Mouse (Mus musculus): ENCODE data around the gene Mta1. TPM values are rescaled to one million over a fixed set of nuclear protein-coding genes. Genes with fewer than 3 reads are reported as not detected.
A peak's percentile ranks its signal among the peaks of the same experiment; 100 is the strongest.

Gene Mta1
- polyA plus RNA-seq, 1 experiment from 2014 or later = 22.0 TPM

DNA sequence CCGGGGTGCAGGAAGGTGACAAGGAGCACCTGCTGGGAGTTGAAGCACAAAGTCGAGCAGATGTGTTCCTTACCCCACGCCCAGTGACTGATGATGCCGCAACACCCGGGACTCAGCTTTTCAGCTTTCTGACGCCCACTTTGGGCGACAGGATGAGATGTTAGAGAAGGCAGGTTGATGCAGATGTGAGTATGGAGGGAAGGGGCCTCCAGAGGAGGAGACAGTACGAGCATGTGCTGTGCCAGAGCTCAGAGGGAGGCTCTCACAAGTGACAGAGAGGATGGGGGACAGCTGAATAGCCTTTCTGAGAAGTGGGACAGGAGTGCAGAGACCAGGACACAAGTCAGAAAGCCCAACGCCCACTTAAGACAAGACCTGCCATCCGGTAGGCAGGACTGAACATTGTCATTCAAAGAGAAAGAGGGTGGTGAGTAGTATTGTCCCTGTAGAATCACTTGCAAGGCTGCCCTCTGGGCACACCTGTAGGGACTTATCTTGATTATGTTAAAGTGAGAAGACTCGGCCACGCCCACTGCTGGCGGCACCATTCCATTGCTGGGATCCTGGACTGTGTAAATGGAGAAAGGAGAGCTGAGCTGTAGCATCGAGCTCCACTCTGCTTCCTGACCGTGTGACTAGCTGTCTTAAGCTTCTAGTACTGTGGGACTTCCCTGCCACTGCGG, 16.9 kb downstream of the Mta1 start:
- Histone ChIP-seq H3K27ac (replicated peaks; ENCODE audit: low read depth, low read length) (no peak overlapping the region), H3K27me3 (ENCODE audit: control insufficient read depth, insufficient read depth, low read length) (no peaks in the 10 kb centered on the region), H3K9ac (replicated peaks; ENCODE audit: low read length) (no peak overlapping the region), H3K4me2 (ENCODE audit: low read length) (no peak overlapping the region), H3K4me3 (replicated peaks; ENCODE audit: low read depth, low read length) (no peak overlapping the region), H3K9me3 (ENCODE audit: control insufficient read depth, low read length) (no peaks in the 10 kb centered on the region), H3K4me1 (ENCODE audit: control insufficient read depth, insufficient read depth, low read length) (no peaks in the 10 kb centered on the region), H3K36me3 (ENCODE audit: control insufficient read depth, insufficient read depth, low read length) (peaks cover 44% of the 10 kb centered on the region)
- ATAC-seq (ENCODE audit: low FRiP score, low TSS enrichment) (no peak), DNase-seq (no peak)
- WGBS = 89% methylated on average over 16 of the region's 16 CpGs

DNA sequence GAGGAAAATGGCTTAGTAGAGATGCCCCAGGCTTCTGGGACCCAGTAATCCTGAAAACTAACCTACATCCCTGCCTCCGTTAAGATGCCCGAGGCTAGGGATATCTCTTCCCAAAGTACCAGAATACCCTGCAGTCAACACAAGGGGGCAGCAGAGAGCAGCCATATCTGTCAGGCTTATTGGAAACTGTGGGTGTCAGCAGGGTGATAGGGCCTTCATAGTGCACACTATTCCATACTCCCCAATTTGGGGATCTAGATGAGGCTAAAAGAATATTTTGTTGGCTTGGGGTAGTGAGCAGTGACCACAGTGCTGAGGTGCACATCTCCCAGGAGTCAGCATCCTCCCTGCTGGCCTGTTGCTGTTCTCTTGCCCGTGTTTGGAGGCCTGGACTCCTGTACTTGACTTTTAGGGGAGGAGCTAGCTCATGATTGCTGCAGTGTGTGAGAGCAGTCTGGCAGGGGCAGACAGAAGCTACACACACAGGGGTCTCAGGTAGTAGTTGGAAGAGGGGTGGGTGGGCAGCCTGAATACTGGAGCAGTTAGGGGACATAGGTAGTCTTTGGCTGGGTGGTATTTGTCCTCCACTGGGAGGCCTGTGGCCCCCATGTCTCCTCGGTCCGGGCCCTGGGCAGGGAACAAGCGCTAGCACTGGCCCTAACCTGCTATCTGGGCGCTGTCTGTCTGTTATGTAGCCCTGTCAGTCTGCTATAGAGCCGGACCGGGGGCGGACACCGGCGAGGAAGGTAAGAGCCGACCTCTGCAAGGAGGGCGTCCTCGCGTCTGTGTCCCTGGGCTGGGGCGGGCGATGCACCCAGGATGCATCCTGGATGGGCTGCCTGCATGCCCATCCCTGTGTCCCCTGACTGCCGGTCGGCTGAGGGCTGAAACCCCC, 21.7 kb downstream of the Mta1 start:
- Histone ChIP-seq H3K9me3 (ENCODE audit: control insufficient read depth, low read length) (no peaks in the 10 kb centered on the region), H3K9ac (replicated peaks; ENCODE audit: low read length) (no peak overlapping the region), H3K36me3 (ENCODE audit: control insufficient read depth, insufficient read depth, low read length) (peaks cover 79% of the 10 kb centered on the region), H3K27me3 (ENCODE audit: control insufficient read depth, insufficient read depth, low read length) (no peaks in the 10 kb centered on the region), H3K4me2 (ENCODE audit: low read length) (no peak overlapping the region), H3K4me3 (replicated peaks; ENCODE audit: low read depth, low read length) (no peak overlapping the region), H3K27ac (replicated peaks; ENCODE audit: low read depth, low read length) (no peak overlapping the region), H3K4me1 (ENCODE audit: control insufficient read depth, insufficient read depth, low read length) (no peaks in the 10 kb centered on the region)
- peak; percentile 91 for DNase-seq
- WGBS = 85% methylated on average over 20 of the region's 20 CpGs
- ATAC-seq (ENCODE audit: low FRiP score, low TSS enrichment) = peak; percentile 55; the same call in 1 of the 2 replicates

DNA sequence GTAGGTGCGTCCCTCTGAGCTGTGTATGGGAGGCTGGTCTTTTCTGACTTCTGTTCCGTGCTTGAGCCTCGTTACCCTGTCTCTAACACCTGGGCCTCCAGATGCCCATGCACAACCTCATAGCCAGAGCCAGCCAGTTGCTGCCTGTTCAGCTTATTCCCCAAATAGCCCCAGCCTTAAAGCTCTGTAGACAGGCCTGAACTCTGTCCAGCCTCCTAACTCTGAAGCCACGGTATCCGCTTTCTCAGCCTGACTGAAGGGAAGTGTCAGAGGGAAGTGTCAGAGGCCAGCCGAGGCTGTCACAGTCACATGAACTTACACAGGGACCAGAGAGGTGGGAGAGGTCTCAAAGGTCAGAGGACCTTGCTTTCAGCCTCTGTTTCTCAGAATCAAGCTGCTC, 26.6 kb downstream of the Mta1 start:
- Histone ChIP-seq H3K9ac (replicated peaks; ENCODE audit: low read length) (no peak overlapping the region), H3K27me3 (ENCODE audit: control insufficient read depth, insufficient read depth, low read length) (no peaks in the 10 kb centered on the region), H3K27ac (replicated peaks; ENCODE audit: low read depth, low read length) (no peak overlapping the region), H3K4me2 (ENCODE audit: low read length) (no peak overlapping the region), H3K9me3 (ENCODE audit: control insufficient read depth, low read length) (no peaks in the 10 kb centered on the region), H3K4me1 (ENCODE audit: control insufficient read depth, insufficient read depth, low read length) (no peaks in the 10 kb centered on the region), H3K4me3 (replicated peaks; ENCODE audit: low read depth, low read length) (no peak overlapping the region), H3K36me3 (ENCODE audit: control insufficient read depth, insufficient read depth, low read length) (peaks cover 98% of the 10 kb centered on the region)
- 94% methylated on average over 6 of the region's 6 CpGs for whole genome bisulfite sequencing
- ATAC-seq (ENCODE audit: low FRiP score, low TSS enrichment) (no peak), DNase-seq (no peak)

DNA sequence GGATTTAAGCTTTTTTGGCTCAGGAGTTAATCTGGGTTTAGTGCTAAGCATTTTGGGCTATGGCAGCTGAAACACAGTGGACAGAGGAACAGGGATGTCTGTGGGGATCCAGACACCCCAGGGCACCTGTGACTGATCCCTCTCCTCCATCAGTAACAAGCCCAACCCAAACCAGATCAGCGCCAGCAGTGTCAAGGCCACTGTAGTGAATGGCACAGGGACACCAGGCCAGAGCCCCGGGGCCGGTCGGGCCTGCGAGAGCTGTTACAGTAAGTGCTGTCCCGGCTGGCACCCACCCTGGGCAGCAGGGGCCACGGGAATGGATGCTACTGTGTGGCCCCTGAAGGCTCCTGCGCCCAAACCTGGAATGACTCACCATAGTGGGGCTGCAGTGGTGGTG, 32.7 kb downstream of the Mta1 start:
- Histone ChIP-seq H3K9me3 (ENCODE audit: control insufficient read depth, low read length) (no peaks in the 10 kb centered on the region), H3K9ac (replicated peaks; ENCODE audit: low read length) (no peak overlapping the region), H3K27me3 (ENCODE audit: control insufficient read depth, insufficient read depth, low read length) (no peaks in the 10 kb centered on the region), H3K4me2 (ENCODE audit: low read length) (no peak overlapping the region), H3K36me3 (ENCODE audit: control insufficient read depth, insufficient read depth, low read length) (peaks cover 100% of the 10 kb centered on the region), H3K4me1 (ENCODE audit: control insufficient read depth, insufficient read depth, low read length) (no peaks in the 10 kb centered on the region), H3K27ac (replicated peaks; ENCODE audit: low read depth, low read length) (no peak overlapping the region), H3K4me3 (replicated peaks; ENCODE audit: low read depth, low read length) (no peak overlapping the region)
- no peak for DNase-seq
- ATAC-seq (ENCODE audit: low FRiP score, low TSS enrichment) = no peak
- whole genome bisulfite sequencing = 98% methylated on average over 8 of the region's 8 CpGs

DNA sequence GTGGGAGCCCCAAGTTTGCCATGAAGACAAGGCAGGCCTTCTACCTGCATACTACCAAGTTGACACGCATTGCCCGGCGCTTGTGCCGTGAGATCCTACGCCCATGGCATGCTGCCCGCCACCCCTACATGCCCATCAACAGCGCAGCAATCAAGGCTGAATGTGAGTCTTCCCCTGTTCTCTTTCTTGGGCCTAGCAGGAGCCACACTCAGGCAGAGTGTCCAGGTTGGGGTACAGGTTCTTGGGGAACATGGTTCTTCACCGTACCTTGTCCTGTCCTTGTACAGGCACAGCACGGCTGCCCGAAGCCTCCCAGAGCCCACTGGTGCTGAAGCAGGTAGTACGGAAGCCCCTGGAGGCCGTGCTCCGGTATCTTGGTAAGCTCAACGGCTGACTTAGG, 33.5 kb downstream of the Mta1 start:
- no peak for ATAC-seq (ENCODE audit: low FRiP score, low TSS enrichment)
- no peaks in the 10 kb centered on the region for H3K9me3 ChIP-seq (ENCODE audit: control insufficient read depth, low read length)
- H3K4me1 ChIP-seq (ENCODE audit: control insufficient read depth, insufficient read depth, low read length) = no peaks in the 10 kb centered on the region
- no peaks in the 10 kb centered on the region for H3K27me3 ChIP-seq (ENCODE audit: control insufficient read depth, insufficient read depth, low read length)
- H3K4me2 ChIP-seq (ENCODE audit: low read length) = no peak overlapping the region
- H3K9ac ChIP-seq (replicated peaks; ENCODE audit: low read length) = no peak overlapping the region
- H3K36me3 ChIP-seq (ENCODE audit: control insufficient read depth, insufficient read depth, low read length) = peaks cover 100% of the 10 kb centered on the region
- H3K4me3 ChIP-seq (replicated peaks; ENCODE audit: low read depth, low read length) = no peak overlapping the region
- DNase-seq = no peak
- H3K27ac ChIP-seq (replicated peaks; ENCODE audit: low read depth, low read length) = no peak overlapping the region
- 98% methylated on average over 14 of the region's 14 CpGs for WGBS

DNA sequence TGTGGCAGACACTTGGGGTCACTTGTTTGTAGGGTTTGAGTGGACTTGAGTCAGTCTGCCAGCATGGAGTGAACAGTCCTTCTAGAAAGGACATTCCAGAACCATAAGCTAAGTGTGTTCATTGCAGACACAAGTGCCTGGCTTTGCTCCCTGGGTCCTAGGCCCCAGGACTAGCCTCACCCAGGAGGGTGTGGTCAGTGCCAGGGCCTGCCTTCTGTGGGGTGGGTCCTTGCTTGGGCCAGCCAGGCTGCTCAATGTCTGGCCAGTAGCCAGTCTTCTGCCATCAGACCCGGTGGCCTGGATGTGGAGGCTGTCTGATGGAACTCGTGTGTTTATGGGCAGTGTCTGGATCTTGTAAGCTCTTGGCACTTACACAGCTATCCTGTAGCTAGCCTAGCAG, 34.5 kb downstream of the Mta1 start:
- WGBS = 94% methylated on average over 2 of the region's 2 CpGs
- Histone ChIP-seq H3K4me3 (replicated peaks; ENCODE audit: low read depth, low read length) (no peak overlapping the region), H3K9ac (replicated peaks; ENCODE audit: low read length) (no peak overlapping the region), H3K36me3 (ENCODE audit: control insufficient read depth, insufficient read depth, low read length) (peaks cover 100% of the 10 kb centered on the region), H3K4me2 (ENCODE audit: low read length) (no peak overlapping the region), H3K27me3 (ENCODE audit: control insufficient read depth, insufficient read depth, low read length) (no peaks in the 10 kb centered on the region), H3K9me3 (ENCODE audit: control insufficient read depth, low read length) (no peaks in the 10 kb centered on the region), H3K27ac (replicated peaks; ENCODE audit: low read depth, low read length) (no peak overlapping the region), H3K4me1 (ENCODE audit: control insufficient read depth, insufficient read depth, low read length) (no peaks in the 10 kb centered on the region)
- DNase-seq (no peak), ATAC-seq (ENCODE audit: low FRiP score, low TSS enrichment) (no peak)

DNA sequence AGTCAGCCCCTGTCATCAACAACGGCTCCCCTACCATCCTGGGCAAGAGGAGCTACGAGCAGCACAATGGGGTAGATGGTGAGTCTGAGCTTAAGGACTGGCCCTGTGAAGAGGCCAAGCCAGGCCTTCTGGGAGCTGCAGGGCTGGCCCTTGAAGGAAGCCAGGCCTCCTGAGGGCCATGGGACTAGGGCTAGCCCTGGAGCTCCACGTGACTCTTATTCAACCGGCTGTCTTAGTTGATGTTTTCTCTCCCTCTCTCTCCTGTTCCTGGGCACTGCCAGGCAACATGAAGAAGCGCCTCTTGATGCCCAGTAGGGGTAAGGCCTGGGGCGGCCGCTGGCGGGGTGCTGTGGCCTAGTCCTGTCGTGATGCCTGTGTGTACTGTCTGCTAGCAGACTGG, 35.2 kb downstream of the Mta1 start:
- Histone ChIP-seq H3K36me3 (ENCODE audit: control insufficient read depth, insufficient read depth, low read length) (peaks cover 99% of the 10 kb centered on the region), H3K9me3 (ENCODE audit: control insufficient read depth, low read length) (no peaks in the 10 kb centered on the region), H3K27ac (replicated peaks; ENCODE audit: low read depth, low read length) (no peak overlapping the region), H3K4me2 (ENCODE audit: low read length) (no peak overlapping the region), H3K4me3 (replicated peaks; ENCODE audit: low read depth, low read length) (no peak overlapping the region), H3K9ac (replicated peaks; ENCODE audit: low read length) (no peak overlapping the region), H3K4me1 (ENCODE audit: control insufficient read depth, insufficient read depth, low read length) (no peaks in the 10 kb centered on the region), H3K27me3 (ENCODE audit: control insufficient read depth, insufficient read depth, low read length) (no peaks in the 10 kb centered on the region)
- 93% methylated on average over 9 of the region's 9 CpGs for WGBS
- no peak for ATAC-seq (ENCODE audit: low FRiP score, low TSS enrichment)
- DNase-seq = no peak

DNA sequence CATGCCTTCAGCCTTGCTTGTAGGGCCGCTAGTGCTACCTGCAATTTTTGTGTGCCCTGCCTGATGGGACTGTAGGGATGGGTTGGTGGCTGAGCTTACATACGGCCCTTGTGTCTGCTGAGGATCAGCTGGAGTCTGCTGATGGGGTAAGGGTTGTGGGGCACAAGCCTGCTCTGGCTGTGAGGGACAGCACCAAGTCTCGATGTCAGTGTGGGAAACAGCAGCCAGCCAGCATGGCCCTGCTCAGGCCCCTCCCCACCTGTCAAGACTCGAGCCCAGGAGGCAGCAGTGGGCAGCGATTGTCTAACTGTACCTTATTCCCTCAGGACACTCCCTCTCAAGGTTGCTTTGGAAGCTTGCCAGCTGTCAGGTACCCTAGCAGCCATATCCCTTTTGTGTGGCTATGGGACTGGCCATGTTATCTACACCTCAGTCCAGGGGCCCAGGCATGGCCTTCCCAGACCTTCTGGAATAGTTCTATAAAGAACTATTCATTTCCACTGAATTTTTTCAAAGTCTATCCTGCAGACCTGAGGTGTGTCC, 35.9 kb downstream of the Mta1 start:
- ATAC-seq (ENCODE audit: low FRiP score, low TSS enrichment) = no peak

More for the DNA sequence above, 35.9 kb downstream of the Mta1 start:
- H3K4me2 ChIP-seq (ENCODE audit: low read length) = no peak overlapping the region
- no peak overlapping the region for H3K27ac ChIP-seq (replicated peaks; ENCODE audit: low read depth, low read length)
- peaks cover 98% of the 10 kb centered on the region for H3K36me3 ChIP-seq (ENCODE audit: control insufficient read depth, insufficient read depth, low read length)
- no peak for DNase-seq
- H3K9ac ChIP-seq (replicated peaks; ENCODE audit: low read length) = no peak overlapping the region
- H3K4me1 ChIP-seq (ENCODE audit: control insufficient read depth, insufficient read depth, low read length) = peaks cover 6% of the 10 kb centered on the region
- 81% methylated on average over 5 of the region's 5 CpGs for WGBS
- no peaks in the 10 kb centered on the region for H3K27me3 ChIP-seq (ENCODE audit: control insufficient read depth, insufficient read depth, low read length)
- no peaks in the 10 kb centered on the region for H3K9me3 ChIP-seq (ENCODE audit: control insufficient read depth, low read length)
- H3K4me3 ChIP-seq (replicated peaks; ENCODE audit: low read depth, low read length) = no peak overlapping the region
